Mouse (Mus musculus): ENCODE data around the gene Olfr323.

Gene Olfr323

DNA sequence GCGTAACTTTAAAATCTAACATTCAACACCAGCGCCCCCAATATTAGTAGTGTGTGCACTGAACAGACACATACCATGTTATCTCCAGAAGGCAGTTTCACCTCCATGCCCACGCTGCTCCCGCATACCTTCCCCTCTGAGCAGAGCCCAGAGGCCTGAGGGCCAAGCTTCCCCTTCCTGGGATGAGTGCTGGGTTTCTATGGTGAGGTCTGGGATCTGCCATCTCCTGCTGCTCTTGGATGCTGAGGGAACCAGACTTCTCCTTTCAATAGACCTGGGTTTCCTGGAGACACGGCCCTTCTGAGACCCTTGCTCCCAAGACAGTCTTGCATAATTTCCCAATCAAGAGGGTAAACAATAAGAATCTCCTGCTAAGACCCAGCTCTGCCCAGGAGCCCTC is at the start of gene Olfr323:
Gene Olfr323 (minus strand): TSS at position 101 of the 400 bp plus-strand sequence.
- DNase-seq: no peak

DNA sequence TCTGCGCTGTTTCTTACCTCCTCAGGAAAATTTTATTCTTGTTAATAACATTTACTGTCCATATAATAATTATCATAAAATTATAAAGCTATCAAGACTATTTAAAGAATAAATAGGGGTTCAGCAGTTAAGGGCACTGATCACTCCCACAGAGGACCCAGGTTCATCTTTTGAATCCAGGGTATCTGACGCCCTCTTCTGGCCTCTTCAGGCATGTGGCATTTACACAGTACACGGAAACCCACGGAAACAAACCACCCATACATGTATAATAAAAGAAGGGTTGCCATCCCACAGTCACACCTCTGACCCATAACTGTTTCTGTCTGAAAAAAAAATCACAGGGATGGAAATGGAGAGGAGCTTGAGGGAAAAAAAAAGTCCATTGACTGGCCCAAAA is 41.5 kb upstream of the Olfr323 start:
- DNase-seq: no peak

DNA sequence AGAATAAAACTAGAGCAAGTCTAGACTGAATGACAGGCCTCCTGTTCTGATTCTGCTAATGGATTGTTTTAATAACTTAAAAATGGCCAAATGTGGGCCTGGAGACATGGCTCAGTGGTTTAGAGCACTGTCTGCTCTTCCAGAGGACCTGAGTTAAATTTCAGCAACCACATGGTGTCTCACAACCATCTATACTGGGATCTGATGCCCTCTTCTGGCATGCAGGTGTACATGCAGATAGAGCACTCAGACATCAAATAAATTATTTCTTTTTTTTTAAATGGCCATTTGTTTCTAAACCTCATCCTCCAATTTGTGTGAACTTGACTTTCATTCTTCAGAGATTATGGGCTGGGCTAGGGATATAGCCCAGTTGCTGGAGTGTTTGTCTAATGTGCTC is 39.0 kb upstream of the Olfr323 start:
- DNase-seq: no peak

DNA sequence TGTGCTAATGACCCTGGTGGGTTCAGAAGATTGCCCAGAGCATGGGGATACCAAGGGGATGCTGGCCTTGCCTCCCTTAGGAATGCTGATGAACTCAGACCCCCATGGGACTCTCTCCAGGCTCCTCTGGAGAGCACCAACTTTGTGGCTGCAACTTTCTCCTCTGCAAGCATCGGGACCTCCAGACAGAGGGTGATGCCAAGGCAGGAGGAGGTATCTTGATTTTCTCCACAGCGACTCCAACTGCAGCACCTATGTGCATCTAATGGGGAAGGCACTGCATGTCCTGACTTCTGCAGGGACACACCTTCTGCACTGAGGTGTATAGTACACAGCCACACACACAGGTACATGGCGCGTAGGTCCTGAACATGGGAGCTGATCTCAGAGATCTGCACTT is 28.3 kb upstream of the Olfr323 start, which contains the start of gene Olfr322:
Gene Olfr322 (plus strand): TSS at position 187 of the 400 bp plus-strand sequence.
- no peak for DNase-seq

DNA sequence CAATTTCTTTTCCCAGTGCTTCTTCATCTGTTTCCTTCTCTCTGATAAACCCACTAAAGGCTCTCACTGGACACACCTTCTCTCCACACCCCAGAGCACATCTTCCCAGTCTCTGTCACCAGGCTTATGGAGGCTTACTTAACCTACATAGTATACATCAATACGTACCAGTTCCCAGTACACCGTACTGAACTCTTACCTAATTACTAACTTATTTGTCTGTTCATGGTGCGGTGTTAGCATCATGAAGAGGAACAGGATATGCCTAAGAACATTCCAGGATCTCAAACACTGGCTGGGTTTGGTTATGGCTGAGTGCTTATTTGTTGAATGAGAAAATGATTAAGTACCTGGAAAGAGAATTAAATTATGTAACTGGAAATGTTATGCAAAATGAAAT is 24.9 kb upstream of the Olfr323 start:
- DNase-seq: no peak

DNA sequence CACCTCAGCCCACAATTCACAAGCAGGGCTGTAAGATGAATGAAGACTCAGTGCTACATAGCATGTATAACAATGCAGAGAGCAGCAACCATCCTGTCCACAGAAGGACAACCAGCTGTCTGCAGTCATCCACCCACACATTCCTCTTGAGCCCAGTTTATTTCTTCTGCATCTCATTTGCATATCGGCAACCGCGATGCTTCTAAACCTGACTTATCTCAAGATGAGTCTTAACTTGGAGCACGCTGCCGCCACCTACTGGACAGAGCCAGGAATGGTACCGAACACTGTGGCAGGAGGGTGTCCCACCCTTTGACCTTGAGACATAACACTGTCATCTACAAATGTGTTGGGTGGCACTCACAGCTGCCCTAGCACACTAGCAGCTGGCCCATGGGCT is 13.0 kb upstream of the Olfr323 start:
- DNase-seq: peak; percentile 19

DNA sequence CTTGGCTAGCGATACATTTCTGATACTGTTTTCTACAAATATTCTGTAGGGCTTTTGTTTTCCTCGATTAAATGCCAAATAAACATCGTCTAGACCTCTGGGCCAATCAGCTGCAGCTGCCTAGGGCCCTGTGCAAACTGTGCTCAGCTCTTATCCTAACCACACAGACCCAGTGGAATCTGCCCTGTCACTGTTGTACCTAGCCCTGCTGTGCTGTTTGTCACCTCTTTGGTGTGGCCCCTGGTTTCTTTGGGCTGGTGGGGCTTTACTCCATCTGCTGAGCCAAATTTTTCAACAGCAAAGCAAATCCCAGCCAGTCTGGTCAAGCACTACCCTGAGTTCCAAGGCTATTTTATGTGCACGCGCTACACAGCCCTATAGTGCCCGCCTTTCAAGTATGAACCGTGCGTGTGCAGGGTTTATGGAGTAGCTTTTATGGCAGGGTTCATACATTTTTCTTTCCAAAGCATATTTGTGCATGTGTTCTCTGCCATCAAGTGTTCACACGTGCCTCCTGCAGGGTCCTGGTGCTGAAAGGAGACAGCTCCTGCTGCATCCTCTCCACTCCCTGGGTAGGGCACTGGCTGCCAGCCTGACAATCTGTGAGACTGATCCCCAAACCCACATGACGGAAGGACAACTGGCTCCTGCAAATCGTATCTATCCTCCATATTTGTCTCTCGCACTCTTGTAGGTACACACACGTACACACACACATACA is 11.5 kb upstream of the Olfr323 start:
- DNase-seq: no peak

DNA sequence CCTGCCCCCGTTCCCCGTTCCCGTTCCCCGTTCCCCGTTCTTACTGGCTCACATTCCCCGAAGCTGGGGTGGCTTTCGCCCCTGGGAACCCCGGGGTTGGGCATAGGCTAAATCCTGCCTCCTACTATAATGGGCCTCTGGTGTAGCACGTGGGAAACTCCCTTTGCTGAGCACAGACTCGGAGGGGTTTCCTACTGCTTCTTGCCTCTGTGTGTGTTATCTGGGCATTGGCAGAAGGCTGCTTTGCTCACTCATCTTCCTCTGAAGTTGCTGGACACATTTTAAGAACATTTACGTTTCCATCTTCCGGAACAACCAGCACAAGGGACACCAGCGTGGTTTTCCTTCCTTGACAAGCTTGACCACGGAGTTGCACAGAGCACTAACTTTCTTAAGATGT is 10.8 kb upstream of the Olfr323 start:
- no peak for DNase-seq

DNA sequence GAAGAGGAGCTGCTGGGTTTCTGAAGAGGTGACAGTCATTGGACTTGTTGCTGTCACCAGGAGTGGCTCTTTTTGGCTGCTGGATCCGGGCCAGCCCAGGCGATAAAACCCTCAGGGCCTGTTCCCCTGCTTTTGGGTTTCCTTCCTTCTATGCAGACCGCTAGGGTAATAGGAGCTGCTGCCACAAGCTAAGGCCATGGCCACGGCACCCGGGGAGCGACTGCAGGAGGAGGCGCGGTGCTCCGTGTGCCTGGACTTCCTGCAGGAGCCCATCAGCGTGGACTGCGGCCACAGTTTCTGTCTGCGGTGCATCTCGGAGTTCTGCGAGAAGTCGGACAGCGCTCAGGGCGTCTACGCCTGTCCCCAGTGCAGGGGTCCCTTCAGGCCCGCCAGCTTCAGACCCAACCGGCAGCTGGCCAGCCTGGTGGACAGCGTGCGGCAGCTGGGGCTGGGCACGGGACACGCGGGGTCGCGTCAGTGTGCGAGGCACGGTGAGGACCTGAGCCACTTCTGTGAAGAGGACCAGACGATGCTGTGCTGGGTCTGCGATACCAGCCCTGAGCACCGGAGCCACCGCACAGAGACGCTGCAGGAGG is 10.1 kb upstream of the Olfr323 start, which contains the start of gene Trim58:
Gene Trim58 (plus strand): TSS at position 194 of the 596 bp plus-strand sequence.
- peak; percentile 22 for DNase-seq

DNA sequence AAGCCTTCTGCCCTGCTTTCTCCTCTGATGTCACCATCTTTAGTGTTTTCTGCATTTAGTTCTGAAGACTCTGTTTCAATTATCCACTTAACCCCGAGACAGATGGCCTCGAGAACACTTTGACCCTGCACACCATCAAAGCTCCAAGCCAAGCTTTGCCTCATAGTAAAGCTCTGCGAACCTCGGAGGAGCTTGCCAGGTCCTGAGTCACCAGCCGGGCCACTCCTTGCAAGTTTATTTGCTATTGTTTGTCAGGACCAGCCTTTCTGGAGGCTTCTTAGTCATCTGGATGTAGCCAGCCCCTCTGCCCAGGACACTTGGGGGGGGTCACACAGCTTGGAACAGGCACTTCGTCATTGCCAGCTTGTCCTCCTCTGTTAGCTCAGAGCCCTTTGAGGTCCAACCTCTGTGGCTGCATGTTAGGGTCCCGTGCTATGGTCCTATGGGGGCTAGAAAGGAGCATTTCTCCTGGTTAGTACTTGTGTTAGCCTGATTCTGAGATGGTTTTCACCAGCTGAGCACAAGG is 7.9 kb upstream of the Olfr323 start:
- DNase-seq: no peak

DNA sequence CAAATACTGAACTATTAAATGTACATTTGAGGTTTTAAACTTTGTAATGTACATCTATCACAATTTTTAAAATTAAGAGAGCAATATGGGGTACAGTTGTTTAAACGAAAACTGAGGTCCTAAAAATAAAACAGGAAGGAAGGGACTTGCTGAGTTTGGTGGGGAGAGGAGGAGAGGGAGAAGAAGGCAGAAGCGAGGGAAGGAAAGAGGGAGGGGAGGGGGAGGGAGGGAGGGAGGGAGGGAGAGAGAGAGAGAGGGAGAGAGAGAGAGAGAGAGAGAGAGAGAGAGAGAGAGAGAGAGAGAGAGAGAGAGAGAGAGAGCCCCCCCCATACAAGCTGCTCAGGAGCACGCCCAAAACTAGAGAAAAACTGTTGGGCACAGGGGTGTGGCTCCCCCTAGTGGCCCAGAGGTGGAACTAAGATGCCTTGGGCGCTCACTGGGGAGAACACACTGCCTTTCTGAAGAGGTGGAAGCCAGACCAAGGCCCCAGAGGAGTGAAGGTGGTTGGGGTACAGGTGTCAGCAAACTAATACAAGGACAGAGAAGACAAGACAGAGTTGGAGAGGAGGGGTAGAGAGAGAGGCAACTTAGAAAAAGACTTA is 6.2 kb upstream of the Olfr323 start:
- DNase-seq: peak; percentile 40

DNA sequence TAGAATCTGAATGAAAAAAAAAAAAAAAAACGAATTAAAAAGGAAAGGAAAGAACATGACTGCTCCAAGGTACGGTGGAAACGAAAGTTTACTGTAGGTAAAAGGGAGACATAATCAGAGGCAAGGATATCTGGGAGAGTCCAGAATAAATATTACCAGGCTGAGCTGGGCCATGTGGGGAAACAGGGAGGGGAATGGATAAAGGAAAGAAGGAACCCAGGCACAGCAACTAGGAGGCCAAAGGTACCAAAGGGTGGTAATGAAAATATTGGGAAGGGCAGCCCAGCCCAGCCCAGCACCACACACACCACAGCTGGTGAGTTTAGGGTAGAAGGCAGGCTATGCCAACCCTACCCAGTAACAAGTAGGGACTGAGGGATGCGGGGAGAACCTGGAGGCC is 4.6 kb upstream of the Olfr323 start:
- DNase-seq: no peak

DNA sequence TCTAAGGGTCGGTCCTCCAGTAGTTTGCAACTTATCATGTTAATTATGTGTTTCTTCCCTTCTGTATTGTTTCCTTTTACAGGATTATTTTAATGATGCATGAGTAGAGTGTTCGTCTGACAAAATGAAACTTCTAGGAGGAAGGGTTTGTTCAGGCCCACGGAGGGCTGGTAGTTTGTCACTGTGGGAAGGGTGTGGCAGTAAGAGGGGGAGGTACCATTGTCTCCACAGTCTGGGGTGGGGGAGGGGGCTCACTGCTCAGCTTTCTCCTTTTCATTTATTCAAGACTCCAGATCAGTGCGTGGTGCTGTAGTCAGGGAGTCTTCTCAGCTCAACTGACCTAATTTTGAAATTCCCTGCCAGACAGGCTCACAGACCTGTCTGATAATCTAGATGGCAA is 4.2 kb downstream of the Olfr323 start:
- DNase-seq: no peak

DNA sequence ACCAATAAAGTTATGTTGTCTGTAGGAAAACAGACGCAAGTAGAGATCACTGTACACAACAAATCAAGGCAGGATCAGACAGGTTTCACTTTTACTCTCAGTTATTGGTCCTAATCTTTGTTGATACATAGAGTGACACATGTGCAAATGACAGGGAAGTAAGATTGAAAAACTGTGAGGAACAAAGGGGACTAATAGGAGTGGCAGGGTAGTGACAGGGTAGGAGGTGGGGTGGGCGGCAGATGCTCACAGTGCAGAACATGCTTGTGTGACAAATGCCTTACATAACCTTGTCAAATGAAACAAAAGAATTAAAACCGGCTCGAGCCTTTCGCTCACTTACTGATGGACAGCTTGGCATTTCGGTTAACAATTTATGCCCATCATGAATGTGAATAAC is 11.5 kb downstream of the Olfr323 start:
- DNase-seq: no peak

DNA sequence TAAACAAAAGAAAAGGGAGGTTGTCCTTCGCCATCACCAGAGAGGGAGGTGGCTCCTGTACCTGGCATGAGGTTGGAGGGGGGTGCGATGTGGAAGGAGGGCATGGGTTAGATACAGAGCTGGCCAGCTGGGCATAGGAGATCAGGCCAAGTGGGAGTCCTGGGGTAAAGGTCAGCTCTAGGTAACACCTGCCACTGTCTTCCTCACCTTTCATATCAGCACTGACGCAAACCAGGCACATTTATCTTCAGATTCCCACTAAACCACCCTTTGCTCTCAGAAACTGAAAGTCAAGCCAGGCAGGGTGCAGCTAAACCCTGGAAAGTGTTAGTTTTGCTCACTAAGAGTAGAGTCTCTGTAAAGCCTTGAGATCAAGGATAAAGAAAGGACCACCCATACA is 11.9 kb downstream of the Olfr323 start:
- DNase-seq: no peak

DNA sequence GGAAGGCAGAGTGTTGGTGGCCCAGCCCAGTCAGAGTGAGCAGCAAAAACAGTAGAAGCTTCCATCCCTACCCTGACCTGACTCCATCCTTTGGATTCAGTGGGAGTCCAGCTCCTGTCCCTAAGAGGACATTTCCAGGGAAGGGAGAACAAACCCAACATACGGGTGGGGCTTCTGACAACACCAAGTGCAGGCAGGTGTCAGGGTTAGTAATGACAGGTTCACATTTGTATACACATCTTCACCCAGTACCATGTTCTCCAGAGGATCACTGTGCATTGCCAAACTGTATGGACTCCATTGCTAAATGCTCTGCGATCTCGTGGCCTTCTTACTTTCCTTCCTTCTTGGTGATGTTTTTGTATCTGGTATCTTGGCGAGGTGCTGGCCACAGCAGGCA is 14.3 kb downstream of the Olfr323 start, which contains the start of gene 2210407C18Rik:
Gene 2210407C18Rik (minus strand): TSS at position 101 of the 400 bp plus-strand sequence.
- DNase-seq: no peak

DNA sequence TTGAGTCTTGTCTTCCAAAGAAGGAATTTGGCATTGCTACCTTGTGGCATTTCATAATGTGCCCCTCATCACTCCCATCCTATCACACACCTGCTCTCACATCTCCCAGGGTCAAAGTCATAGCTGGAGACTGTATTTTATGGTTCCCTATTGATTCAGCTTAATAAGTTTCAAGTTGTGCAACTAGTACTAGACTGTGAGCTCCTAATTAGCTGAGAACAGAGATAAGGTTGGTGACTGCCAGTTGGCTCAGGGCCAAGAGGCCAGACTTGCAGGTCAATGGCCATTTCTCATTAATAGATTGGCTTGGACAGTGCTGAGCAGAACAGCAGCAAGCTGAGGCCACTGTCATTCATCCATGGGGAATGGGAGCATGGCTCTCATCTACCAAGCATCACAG is 15.8 kb downstream of the Olfr323 start:
- DNase-seq: no peak

DNA sequence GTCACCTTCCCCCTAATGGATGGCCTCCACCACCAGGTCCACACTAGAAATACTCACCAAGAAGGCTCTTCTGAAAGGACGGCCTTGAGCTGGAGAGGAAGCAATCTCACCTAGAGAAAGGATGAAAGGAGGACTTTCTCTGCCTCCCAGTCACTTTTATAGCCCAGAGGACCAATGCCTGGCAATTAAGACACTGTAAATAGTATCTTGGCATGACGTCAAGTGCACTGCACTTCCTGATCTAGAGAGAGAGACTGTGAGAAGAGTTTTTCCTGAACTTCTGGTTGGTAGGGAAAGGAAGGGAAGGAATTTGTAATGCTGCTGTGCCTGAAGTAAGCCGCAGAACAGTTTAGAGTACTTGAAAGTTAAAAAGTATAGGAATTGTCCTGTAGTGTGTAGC is 16.9 kb downstream of the Olfr323 start:
- DNase-seq: no peak

DNA sequence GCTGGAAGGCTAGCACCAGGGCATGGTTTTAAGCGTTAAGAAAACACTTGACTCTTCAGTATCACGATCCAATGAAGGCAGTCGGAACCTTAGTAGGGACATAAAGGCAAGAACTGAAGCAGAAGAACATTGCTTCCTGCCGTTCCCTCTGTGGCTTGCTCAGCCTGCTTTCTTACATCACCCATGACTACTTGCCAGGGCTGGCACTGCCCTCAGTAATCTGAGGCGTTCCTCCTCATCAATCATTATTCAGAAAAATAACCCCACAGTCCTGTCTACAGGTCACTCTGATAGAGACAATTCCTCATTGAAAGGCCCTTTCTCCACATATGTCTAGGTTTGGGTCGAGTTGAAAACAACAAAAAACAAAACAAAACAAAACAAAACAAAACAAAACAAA is 23.3 kb downstream of the Olfr323 start:
- no peak for DNase-seq

DNA sequence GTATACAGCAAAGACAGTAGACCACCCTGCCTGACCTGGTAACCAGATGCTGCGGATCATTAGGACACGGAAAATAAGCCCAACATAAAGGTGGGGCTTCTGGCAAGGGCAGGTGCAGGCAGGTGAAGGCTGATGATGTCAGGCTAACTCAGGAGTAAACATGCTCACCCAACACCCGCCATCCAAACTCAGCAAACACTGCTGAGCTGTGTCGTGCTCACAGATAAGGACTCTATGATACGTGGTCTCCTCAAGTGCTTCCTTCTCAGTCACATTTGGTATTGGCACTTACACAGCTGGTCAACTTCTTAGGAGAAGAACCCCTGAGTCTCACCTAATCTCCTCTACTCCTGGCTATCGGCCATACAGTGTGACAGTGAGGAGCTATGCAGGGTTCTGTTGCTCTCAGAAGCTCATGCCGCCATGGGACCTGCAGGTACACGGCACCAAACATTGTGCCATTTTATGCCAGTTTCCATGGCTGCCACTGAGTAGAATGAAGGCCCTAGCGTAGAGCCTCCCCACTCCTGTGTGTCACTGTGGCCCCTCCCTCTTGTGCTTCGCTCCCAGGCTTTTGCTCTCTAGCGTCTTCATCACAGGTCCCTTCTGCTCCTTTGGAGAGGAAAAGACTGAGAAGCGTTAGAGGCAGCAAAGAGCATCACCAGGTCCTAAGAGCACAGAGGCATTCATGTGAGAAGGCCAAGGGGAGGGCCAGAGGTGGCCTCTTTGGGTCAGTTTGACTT is 24.0 kb downstream of the Olfr323 start:
- no peak for DNase-seq

DNA sequence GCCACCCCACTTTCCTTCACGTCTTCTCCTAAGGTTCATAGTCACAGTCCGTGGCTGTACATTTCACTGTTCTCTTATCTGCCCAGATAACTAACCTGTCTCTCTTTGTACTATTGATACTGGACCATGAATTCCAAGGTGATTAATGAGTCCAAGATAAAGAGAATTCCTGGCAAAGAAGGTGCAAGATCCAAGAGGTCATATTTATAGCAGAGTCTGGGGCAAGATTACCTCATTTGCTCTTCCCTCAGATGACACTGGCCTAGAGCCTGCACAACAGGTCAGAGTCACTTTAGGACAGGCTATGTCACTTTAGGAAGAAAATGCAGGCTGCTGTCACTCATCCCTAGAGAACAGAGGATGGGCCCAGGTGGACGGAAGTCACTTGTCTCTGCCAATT is 25.1 kb downstream of the Olfr323 start:
- DNase-seq: no peak

DNA sequence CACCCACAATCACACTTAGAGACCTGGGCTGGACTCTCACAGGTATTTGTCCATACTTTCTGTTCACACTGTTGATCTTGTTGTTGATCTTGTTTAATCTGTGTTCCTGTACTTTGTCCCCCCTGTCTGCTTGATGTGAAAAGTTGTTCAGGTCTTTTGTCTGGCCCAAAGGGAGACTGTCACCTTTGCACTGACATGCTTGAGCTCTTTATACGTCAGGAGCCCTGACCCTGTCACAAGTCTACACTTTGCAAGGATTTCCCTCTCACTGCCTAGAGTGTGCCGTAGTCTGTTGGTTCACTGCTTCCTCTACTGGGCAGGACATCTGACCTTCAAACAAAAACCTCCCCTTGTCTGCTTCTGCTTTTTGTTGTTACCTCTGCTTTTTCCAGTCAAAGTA is 25.6 kb downstream of the Olfr323 start:
- no peak for DNase-seq
